ENCODE assay signal across 8 mouse cellular contexts in the genomic region with DNA sequence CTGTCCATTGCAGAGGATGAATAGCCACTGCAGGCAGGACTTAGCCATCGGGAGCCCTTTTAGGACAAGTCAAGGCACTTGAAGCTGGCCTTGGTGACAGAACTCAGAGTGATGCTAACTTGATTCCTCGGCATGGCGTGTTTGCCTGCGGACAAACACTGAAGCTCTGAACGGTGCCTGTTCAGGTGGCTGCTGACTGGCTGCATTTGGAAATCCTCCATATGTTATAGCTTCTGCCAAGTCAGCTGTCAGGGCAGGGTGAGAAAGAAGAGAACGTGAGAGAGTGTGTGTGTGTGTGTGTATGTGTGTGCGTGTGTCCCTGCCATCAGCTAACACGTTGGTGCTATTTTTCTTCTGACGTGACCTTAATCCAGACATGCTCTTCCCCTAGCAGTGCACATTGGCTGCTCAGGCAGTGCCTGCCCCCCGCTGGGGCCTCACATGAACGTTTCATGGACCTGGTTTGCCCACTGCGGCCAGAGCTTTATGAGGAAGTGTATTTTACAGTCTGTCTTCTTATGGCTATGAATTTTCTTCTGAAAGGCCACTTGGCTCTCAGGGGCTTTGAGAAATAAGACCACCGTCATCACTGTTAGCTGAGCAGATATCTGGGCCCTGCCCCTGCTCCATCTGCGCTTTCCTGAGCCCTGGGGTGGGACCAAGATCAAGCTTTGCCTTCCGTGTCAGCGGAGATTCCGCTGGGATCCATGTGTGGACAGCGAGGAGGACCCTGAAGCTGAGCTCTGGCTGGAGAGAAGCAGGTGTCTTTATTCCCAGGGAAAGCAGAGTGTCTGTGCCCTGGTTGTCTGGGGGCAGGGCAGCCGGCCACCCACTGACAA. TPM values are rescaled to one million over a fixed set of nuclear protein-coding genes. Genes with fewer than 3 reads are reported as not detected.
DNase-seq lines count a peak whose midpoint lies in the region; ATAC-seq and TF ChIP-seq lines count a peak whose summit lies in the region.

No protein-coding gene starts in this region.

- no peak overlapping the region for H3K4me3 ChIP-seq in lung, postnatal 0 days (ENCODE audit: low read depth, low read length)
- H3K4me3 ChIP-seq in lung, adult 2 months (replicated peaks; ENCODE audit: extremely low read depth, low read depth, low read length): no peak overlapping the region
- H3K4me3 ChIP-seq in hindbrain, embryonic 12.5 days: no peak overlapping the region

- 61% methylated on average over 19 of the region's 19 CpGs for WGBS in lung, postnatal 0 days
- WGBS in lung, adult 2 months: 74% methylated on average over 19 of the region's 19 CpGs
- WGBS in hindbrain, embryonic 12.5 days: 73% methylated on average over 19 of the region's 19 CpGs

- peak; percentile 45 for DNase-seq in adrenal gland, postnatal 10 days
- no peak for DNase-seq in adrenal gland, adult 18-20 months (ENCODE audit: low spot score in 2 of 2)
- DNase-seq in lung, postnatal 0 days (ENCODE audit: low spot score): peak; percentile 42
- DNase-seq in lung, adult 2 months: no peak
- DNase-seq in retina, postnatal 1 day: peak; percentile 89
- DNase-seq in left cerebral cortex, postnatal 25 days (ENCODE audit: low spot score in 2 of 2): no peak
- no peak for DNase-seq in spleen, postnatal 10 days (ENCODE audit: low spot score in 2 of 2)

- intact Hi-C loops in left cerebral cortex, postnatal 25 days (cut with DNase I): no loop called here

- no peak for TF ChIP-seq EP300 in lung, postnatal 0 days (IDR thresholded peaks at IDR 0.05)

- no peak for ATAC-seq in lung, postnatal 0 days
- ATAC-seq in hindbrain, embryonic 12.5 days (ENCODE audit: low FRiP score): no peak

- no peaks in the 10 kb centered on the region for H3K27me3 ChIP-seq in lung, postnatal 0 days (replicated peaks; ENCODE audit: insufficient read depth, low read length)
- no peaks in the 10 kb centered on the region for H3K27me3 ChIP-seq in hindbrain, embryonic 12.5 days

- no peak overlapping the region for H3K27ac ChIP-seq in lung, postnatal 0 days (ENCODE audit: low read length)
- peak overlapping the region; percentile 7; the same call in 1 of the 2 replicates for H3K27ac ChIP-seq in hindbrain, embryonic 12.5 days

- no peak overlapping the region for H3K9ac ChIP-seq in lung, postnatal 0 days (replicated peaks; ENCODE audit: low read depth)
- no peak overlapping the region for H3K9ac ChIP-seq in hindbrain, embryonic 12.5 days

- H3K9me3 ChIP-seq in lung, postnatal 0 days (ENCODE audit: low read length): no peaks in the 10 kb centered on the region
- H3K9me3 ChIP-seq in hindbrain, embryonic 12.5 days (replicated peaks): no peaks in the 10 kb centered on the region

- no peak for TF ChIP-seq POLR2A in lung, adult 2 months (IDR thresholded peaks at IDR 0.05; ENCODE audit: borderline replicate concordance, extremely low read depth, low read depth, low read length)

- 0 out of 2 replicates have a peak, but pooled peaks have one; percentile 8 for TF ChIP-seq CTCF in lung, postnatal 0 days (IDR thresholded peaks at IDR 0.05)
- no peak for TF ChIP-seq CTCF in lung, adult 2 months (IDR thresholded peaks at IDR 0.05; ENCODE audit: insufficient read depth, low read length)

- no peak overlapping the region for H3K4me2 ChIP-seq in lung, postnatal 0 days (replicated peaks; ENCODE audit: low read depth, low read length)
- no peak overlapping the region for H3K4me2 ChIP-seq in hindbrain, embryonic 12.5 days (replicated peaks)

- no peaks in the 10 kb centered on the region for H3K36me3 ChIP-seq in lung, postnatal 0 days (ENCODE audit: insufficient read depth, low read length)
- peaks cover 33% of the 10 kb centered on the region for H3K36me3 ChIP-seq in hindbrain, embryonic 12.5 days

- H3K4me1 ChIP-seq in lung, postnatal 0 days (ENCODE audit: insufficient read depth, low read depth, low read length): peaks cover 6% of the 10 kb centered on the region; the same call in 1 of the 2 replicates
- peaks cover 2% of the 10 kb centered on the region; the same call in 1 of the 2 replicates for H3K4me1 ChIP-seq in lung, adult 2 months (ENCODE audit: control insufficient read depth, insufficient read depth, low read length)
- peaks cover 53% of the 10 kb centered on the region for H3K4me1 ChIP-seq in hindbrain, embryonic 12.5 days

RNA-seq across cellular contexts. Expression of gene BC034090, which starts 38.2 kb away (rescaled TPM):
- 10 to 100 TPM; 22.3 to 26.2 TPM for total RNA-seq in adrenal gland, postnatal 10 days (2021)
- total RNA-seq in adrenal gland, adult 18-20 months (2021): 10 to 100 TPM; 23.9 to 33.3 TPM
- polyA plus RNA-seq in lung, postnatal 0 days (2015; fragmentation: Nextera tagmentation; extraction: Ambion mirVana): 2.4 and 2.7 TPM in 2 replicates
- polyA plus RNA-seq in lung, adult 2 months (2012; rRNA removed): 9.3 and 9.9 TPM in 2 replicates
- 5.0 and 5.4 TPM in 2 replicates for polyA plus RNA-seq in hindbrain, embryonic 12.5 days (2016; fragmentation: Nextera tagmentation; extraction: Ambion mirVana)
- 1 to 10 TPM; 9.5 to 9.7 TPM for total RNA-seq in left cerebral cortex, postnatal 25 days (2021)

RNA-seq across cellular contexts. Expression of gene Stx6, which starts 47.5 kb away (rescaled TPM):
- 10 to 100 TPM; 47.9 to 65.0 TPM for total RNA-seq in adrenal gland, postnatal 10 days (2021)
- 10 to 100 TPM; 49.2 to 53.5 TPM for total RNA-seq in adrenal gland, adult 18-20 months (2021)
- polyA plus RNA-seq in lung, postnatal 0 days (2015; fragmentation: Nextera tagmentation; extraction: Ambion mirVana): 74.3 and 77.4 TPM in 2 replicates
- polyA plus RNA-seq in lung, adult 2 months (2012; rRNA removed): 81.6 and 83.1 TPM in 2 replicates
- polyA plus RNA-seq in hindbrain, embryonic 12.5 days (2016; fragmentation: Nextera tagmentation; extraction: Ambion mirVana): 119 and 123 TPM in 2 replicates
- total RNA-seq in left cerebral cortex, postnatal 25 days (2021): 100 to 1,000 TPM; 110 to 115 TPM

RNA-seq across cellular contexts. Expression of gene Mr1, which starts 59.4 kb away (rescaled TPM):
- 10 to 100 TPM; 13.4 to 18.6 TPM for total RNA-seq in adrenal gland, postnatal 10 days (2021)
- 10 to 100 TPM; 24.9 to 32.1 TPM for total RNA-seq in adrenal gland, adult 18-20 months (2021)
- polyA plus RNA-seq in lung, postnatal 0 days (2015; fragmentation: Nextera tagmentation; extraction: Ambion mirVana): 10.5 and 13.2 TPM in 2 replicates
- polyA plus RNA-seq in lung, adult 2 months (2012; rRNA removed): 6.3 and 11.1 TPM in 2 replicates
- polyA plus RNA-seq in hindbrain, embryonic 12.5 days (2016; fragmentation: Nextera tagmentation; extraction: Ambion mirVana): 2.1 and 2.4 TPM in 2 replicates
- total RNA-seq in left cerebral cortex, postnatal 25 days (2021): 1 to 10 TPM; 2.2 to 2.5 TPM

Comparison
In these comparisons a context has a peak if more than half of its experiments do, and no peak if none do; other contexts are left out.
1. DNase-seq: peak in adrenal gland, postnatal 10 days (single experiment), lung, postnatal 0 days (single experiment) and retina, postnatal 1 day (single experiment); none in adrenal gland, adult 18-20 months (0 of 2), lung, adult 2 months (single experiment), left cerebral cortex, postnatal 25 days (0 of 2) and spleen, postnatal 10 days (0 of 2).
2. RNA of gene Mr1, which starts 59.4 kb away (total RNA-seq): 24.9 to 32.1 TPM in adrenal gland, adult 18-20 months and 13.4 to 18.6 TPM in adrenal gland, postnatal 10 days; 2.2 to 2.5 TPM in left cerebral cortex, postnatal 25 days; every median in the first group is over 4 times any median in the second.